Mouse (Mus musculus): Measurements from ENCODE around the gene Lrr1.
"Not testable (repeated sequence)": the region's sequence is repeated elsewhere in the genome, so short reads cannot be mapped to it uniquely, and the experiment has no call there.

Lrr1 gene

GRCm38 (mm10) chr12:69168461-69169106 is at the start of gene Lrr1:
TSS of gene Lrr1 (plus strand) at chr12:69168814.
- DNase-seq (ENCODE audit: low read depth, low spot score): peak; percentile 71

- DNase-seq (ENCODE audit: low read depth, low spot score): no peak
These were observed 48.7 kb upstream of the Lrr1 start for GRCm38 (mm10) chr12:69119908-69120307.

GRCm38 (mm10) chr12:69122801-69123200 is 45.8 kb upstream of the Lrr1 start:
- no peak for DNase-seq (ENCODE audit: low read depth, low spot score)

GRCm38 (mm10) chr12:69125066-69125465 is 43.5 kb upstream of the Lrr1 start:
- no peak for DNase-seq (ENCODE audit: low read depth, low spot score)

- no peak for DNase-seq (ENCODE audit: low read depth, low spot score)
These were observed 41.4 kb upstream of the Lrr1 start for GRCm38 (mm10) chr12:69127170-69127569.

- DNase-seq (ENCODE audit: low read depth, low spot score): no peak
These were observed 41.0 kb upstream of the Lrr1 start for GRCm38 (mm10) chr12:69127626-69128025.

- DNase-seq (ENCODE audit: low read depth, low spot score): no peak
These were observed 38.8 kb upstream of the Lrr1 start for GRCm38 (mm10) chr12:69129634-69130310.

GRCm38 (mm10) chr12:69130486-69130885 is 38.1 kb upstream of the Lrr1 start:
- DNase-seq (ENCODE audit: low read depth, low spot score): no peak

GRCm38 (mm10) chr12:69131267-69131666 is 37.3 kb upstream of the Lrr1 start:
- no peak for DNase-seq (ENCODE audit: low read depth, low spot score)

GRCm38 (mm10) chr12:69131981-69132380 is 36.6 kb upstream of the Lrr1 start:
- DNase-seq (ENCODE audit: low read depth, low spot score): no peak

GRCm38 (mm10) chr12:69139201-69139600 is 29.4 kb upstream of the Lrr1 start:
- no peak for DNase-seq (ENCODE audit: low read depth, low spot score)

GRCm38 (mm10) chr12:69139841-69140240 is 28.8 kb upstream of the Lrr1 start:
- DNase-seq (ENCODE audit: low read depth, low spot score): no peak

GRCm38 (mm10) chr12:69143460-69143859 is 25.2 kb upstream of the Lrr1 start:
- no peak for DNase-seq (ENCODE audit: low read depth, low spot score)

- no peak for DNase-seq (ENCODE audit: low read depth, low spot score)
These were observed 21.4 kb upstream of the Lrr1 start for GRCm38 (mm10) chr12:69147166-69147735.

GRCm38 (mm10) chr12:69150049-69150448 is 18.6 kb upstream of the Lrr1 start:
- no peak for DNase-seq (ENCODE audit: low read depth, low spot score)

- no peak for DNase-seq (ENCODE audit: low read depth, low spot score)
These were observed 12.7 kb upstream of the Lrr1 start for GRCm38 (mm10) chr12:69155923-69156322.

- DNase-seq (ENCODE audit: low read depth, low spot score): no peak
These were observed 12.2 kb upstream of the Lrr1 start for GRCm38 (mm10) chr12:69156436-69156835.

GRCm38 (mm10) chr12:69157107-69157506 is 11.5 kb upstream of the Lrr1 start:
- no peak for DNase-seq (ENCODE audit: low read depth, low spot score)

- no peak for DNase-seq (ENCODE audit: low read depth, low spot score)
These were observed 10.2 kb upstream of the Lrr1 start for GRCm38 (mm10) chr12:69158366-69158764.

- peak; percentile 100 for DNase-seq (ENCODE audit: low read depth, low spot score)
These were observed 9.6 kb upstream of the Lrr1 start, which contains the start of gene Rps29 for GRCm38 (mm10) chr12:69158765-69159577. TSS of gene Rps29 (minus strand) at chr12:69159186.

- DNase-seq (ENCODE audit: low read depth, low spot score): peak; percentile 66
These were observed 9.1 kb upstream of the Lrr1 start for GRCm38 (mm10) chr12:69159578-69159940.

GRCm38 (mm10) chr12:69160677-69161076 is 7.9 kb upstream of the Lrr1 start:
- DNase-seq (ENCODE audit: low read depth, low spot score): not testable (repeated sequence)
